Mouse (Mus musculus) common myeloid progenitor, adult 5-6 weeks (primary cell): Measurements from ENCODE around the gene Gm11549. TPM values are rescaled to one million over a fixed set of nuclear protein-coding genes. Genes with fewer than 3 reads are reported as not detected.

Source experiments
- ATAC-seq: replicated peaks from 2 replicates; pipeline ENCODE4 v1.8.0; 2016; ENCODE audit warnings: low read depth, mild to moderate bottlenecking, moderate TSS enrichment, inconsistent platforms; ENCODE audit not compliant: poor library complexity, severe bottlenecking
- total RNA-seq: library from RNA; stranded (forward); fragments of 200-1000, 187-1606 nt; gene quantifications from 2 replicates; pipeline ENCODE4 v1.2.3, GENCODE M21; 2017

Gm11549 gene
- not detected in 2 replicates for total RNA-seq

- peak; percentile 45; the same call in 1 of the 2 replicates for ATAC-seq
Measured at GRCm38 (mm10) chr3:36521073-36522060, at the start of gene Gm11549. Gm11549 (minus strand) TSS chr3:36521813.

DNA sequence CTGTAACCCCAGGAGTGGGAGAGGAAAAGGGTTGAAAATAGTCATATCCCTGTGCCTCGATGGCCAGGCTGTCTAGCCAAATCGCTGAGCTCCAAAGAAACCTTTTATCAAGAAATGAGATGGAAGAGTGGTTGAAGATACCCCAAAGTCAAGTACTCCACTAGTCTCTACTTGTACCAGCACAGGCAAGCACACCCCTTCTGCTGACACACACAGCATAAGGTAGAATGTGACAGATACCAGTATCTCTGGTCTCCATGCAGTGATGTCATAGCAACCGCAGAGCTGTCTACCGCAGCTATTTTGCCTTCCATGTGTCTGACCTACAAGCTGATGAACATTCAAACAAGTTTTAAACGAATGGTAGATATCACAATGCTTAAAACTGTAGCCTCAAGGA lies 48.2 kb upstream of the Gm11549 start:
- ATAC-seq, result no peak

- no peak for ATAC-seq
Measured at GRCm38 (mm10) chr3:36563666-36564065, 42.1 kb upstream of the Gm11549 start.

DNA sequence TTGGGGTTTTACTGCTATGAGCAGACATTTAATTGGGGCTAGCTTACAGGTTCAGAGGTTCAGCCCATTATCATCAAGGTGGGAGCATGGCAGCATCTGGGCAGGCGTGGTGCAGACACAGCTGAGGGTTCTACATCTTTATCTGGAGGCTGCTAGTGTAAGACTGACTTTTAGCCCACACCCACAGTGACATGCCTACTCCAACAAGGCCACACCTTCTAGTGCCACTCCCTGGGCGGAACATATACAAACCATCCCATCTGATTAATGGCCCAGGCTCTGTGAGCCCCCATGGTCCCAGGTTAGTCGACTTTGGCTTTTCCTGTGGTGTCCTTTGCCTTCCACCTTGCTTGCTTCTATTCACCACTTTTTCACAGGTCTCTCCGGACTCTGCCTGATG lies 38.0 kb upstream of the Gm11549 start:
- ATAC-seq, result no peak

- ATAC-seq, result no peak
Measured at GRCm38 (mm10) chr3:36557601-36558000, 36.0 kb upstream of the Gm11549 start.

DNA sequence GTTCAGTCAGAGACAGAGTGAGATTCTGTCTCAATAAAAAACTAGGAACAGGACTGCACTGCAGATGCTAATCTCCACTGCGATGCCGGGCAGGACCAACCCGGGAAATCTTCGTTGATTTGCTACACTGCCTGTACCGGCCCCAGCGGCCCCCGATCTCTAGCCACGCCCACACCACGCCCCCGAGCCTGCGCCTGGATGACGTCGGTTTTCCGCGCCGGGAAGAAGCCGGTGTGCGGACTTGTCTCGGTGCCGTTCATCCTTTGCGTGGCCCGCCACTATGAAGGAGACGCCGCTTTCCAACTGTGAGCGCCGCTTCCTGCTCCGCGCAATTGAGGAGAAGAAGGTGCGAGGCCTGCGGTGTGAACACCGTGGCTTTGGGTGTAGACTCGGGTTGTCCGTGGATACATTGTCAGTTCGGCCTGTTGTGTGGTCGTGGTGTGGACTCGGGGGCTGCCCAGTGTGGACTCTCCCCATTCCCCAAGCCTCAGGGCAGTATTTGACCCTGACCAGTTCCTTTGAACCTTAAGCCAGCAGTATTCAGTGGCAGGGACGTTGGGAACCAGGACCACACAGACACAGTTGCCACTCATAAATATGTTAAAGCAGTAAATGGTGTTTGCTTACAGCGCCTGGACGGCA lies 30.9 kb upstream of the Gm11549 start, which contains the start of gene Exosc9:
Exosc9 (plus strand) TSS at position 201 of the 642 bp plus-strand sequence.
- peak; percentile 98 for ATAC-seq

DNA sequence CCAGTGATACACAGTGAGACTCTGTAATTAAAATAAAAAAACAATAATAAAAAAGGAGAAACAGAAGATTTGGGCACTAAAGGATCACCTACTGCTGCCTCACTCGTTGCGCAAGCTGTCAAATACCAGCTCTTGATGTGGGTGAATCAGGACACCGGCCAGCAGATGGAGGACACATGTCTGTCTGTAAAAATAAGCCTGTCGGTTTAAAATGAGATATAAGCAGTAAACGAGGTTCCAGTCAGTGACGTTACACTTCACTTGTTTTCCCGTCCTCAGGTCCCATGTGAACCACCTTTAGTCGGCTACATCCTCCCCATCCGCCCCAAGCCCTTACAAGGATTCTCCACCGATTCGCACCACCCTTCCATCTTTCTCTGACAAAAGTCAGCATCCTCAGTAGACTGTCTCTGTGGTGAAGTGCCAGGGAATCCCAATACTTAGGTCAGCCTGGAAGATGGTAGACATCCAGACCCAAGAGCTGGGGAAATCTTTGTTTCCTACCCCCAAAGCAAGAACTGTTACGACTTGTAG lies 30.3 kb upstream of the Gm11549 start:
- peak; percentile 34 for ATAC-seq

- ATAC-seq, result no peak
Measured at GRCm38 (mm10) chr3:36551343-36551742, 29.7 kb upstream of the Gm11549 start.

DNA sequence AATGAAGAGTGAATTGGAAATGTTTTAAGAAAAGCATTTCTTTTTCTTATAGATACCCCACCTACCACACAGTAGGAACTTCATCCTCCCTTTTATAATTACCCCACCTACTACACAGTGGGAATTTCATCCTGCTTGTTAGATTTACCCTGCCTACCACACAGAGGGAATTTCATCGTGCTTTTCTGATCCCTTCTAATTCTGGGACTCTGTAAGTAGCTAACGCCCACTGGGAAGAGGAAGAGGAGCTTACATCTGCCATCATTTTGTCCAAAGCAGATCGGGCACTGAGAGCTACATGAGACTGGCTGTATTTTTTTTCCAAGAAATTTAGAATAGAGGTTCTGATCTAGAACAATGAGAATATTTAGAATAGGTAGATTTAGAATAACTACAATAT lies 23.3 kb upstream of the Gm11549 start:
- no peak for ATAC-seq

- ATAC-seq, result no peak
Measured at GRCm38 (mm10) chr3:36541399-36541798, 19.8 kb upstream of the Gm11549 start.

DNA sequence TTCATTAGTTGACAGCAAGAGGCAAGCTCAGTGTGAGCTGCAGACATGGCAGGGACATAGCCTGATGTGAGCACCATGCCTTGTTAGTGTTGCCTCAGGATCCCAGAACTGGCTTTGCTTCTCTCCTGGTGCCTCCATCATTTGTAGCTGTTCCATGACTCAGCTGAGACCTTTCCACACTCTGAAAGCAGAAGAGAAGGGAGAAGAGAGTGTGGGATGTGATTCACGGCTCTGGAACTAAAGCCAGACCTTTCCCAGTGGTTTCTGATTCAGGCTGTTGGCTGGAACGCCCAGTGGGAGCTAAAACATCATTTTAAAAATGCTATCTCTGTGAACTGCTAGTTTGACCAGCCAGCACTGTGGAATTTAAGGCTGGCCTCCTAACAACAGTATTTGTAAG lies 19.1 kb upstream of the Gm11549 start:
- no peak for ATAC-seq

- no peak for ATAC-seq
Measured at GRCm38 (mm10) chr3:36537701-36538470, 16.3 kb upstream of the Gm11549 start.

- ATAC-seq, result no peak
Measured at GRCm38 (mm10) chr3:36536041-36536440, 14.4 kb upstream of the Gm11549 start.

DNA sequence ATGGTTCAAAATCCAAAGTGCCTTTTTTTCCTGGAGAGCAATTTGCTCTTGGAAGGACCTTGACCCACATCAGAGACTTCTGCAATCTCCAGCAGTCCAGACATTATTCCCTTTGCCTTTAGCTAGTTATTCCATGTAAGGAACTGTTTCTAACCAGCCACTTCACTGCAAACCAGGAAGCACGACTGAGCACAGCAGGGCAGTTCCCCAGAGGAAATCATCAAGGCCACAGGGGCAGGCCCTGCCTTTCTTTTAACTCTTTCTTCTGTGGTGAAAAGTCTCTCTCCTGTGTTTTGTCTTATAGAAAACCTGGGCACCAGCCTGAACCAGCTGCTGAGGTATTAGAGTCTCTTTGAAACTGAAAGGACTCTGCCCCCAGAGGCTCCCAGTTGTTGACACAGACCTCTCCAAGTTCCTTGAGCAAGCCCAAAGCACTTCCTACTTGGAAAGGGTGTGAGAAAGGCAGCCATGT lies 11.6 kb upstream of the Gm11549 start:
- ATAC-seq, result peak; percentile 52

GRCm38 (mm10) chr3:36532738-36533137 lies 11.1 kb upstream of the Gm11549 start:
- no peak for ATAC-seq

GRCm38 (mm10) chr3:36531979-36532542 lies 10.4 kb upstream of the Gm11549 start:
- ATAC-seq, result peak; percentile 80

- ATAC-seq, result no peak
Measured at GRCm38 (mm10) chr3:36531242-36531641, 9.6 kb upstream of the Gm11549 start.

DNA sequence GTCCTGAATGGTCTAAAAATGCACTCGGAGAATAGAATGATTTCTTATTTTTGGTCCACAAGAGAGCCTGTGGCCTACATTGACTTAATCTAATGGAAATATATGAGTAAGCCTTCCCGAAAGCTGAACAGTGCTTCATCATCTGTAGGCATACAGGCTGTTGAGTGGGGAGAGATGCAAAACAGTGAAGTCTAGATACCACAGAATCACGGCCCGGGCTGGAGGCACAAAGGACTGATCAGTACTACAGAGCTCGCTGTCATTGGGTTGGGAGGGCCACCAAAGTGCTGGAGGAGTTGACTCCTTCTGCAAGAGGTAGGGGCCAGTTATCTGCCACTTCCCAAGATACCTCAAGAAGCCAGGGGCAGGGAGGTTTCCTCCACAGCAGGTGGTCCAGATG lies 9.2 kb upstream of the Gm11549 start:
- no peak for ATAC-seq

DNA sequence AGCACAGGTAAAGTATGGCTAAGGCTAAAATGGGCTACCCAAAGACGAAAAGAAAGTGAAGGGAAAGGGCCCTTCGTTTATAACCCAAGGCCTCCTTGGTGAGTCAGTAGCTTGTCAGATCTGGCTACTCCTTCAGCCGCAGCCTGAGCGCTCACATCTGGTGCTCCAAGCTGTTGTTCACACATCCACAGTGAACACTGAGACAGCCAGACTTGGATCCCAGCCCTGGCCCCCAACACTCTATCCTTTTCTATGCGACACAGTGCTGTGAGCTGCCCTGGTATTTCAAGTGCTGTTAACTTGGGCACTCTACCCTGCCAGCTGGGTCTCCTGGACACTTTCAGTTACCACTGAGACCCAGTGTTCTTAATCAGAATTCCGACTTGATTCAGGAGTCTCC lies 8.7 kb upstream of the Gm11549 start:
- no peak for ATAC-seq

DNA sequence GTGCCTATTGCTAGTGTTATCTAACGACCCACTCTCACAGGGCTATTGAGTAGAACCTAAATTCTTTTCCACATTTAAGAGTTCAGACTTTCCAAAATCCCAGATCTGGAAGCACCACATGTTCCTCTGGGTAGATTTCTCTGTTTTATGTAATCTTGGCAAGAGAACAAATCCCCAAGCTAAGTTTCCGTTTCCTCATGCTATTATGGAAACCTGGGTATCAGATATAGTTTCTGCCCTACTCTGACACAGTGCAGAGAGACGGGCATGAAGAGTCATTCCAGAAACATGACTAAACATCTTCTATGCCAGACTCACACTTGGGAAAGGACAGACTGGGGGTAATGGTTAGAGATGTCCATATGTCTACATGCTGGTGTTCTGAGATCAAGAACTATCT lies 2.9 kb upstream of the Gm11549 start:
- ATAC-seq, result no peak
